Mouse (Mus musculus): Measurements from ENCODE around the gene Hoxa6.
A peak's percentile ranks its signal among the peaks of the same experiment; 100 is the strongest.

Hoxa6 gene

DNA sequence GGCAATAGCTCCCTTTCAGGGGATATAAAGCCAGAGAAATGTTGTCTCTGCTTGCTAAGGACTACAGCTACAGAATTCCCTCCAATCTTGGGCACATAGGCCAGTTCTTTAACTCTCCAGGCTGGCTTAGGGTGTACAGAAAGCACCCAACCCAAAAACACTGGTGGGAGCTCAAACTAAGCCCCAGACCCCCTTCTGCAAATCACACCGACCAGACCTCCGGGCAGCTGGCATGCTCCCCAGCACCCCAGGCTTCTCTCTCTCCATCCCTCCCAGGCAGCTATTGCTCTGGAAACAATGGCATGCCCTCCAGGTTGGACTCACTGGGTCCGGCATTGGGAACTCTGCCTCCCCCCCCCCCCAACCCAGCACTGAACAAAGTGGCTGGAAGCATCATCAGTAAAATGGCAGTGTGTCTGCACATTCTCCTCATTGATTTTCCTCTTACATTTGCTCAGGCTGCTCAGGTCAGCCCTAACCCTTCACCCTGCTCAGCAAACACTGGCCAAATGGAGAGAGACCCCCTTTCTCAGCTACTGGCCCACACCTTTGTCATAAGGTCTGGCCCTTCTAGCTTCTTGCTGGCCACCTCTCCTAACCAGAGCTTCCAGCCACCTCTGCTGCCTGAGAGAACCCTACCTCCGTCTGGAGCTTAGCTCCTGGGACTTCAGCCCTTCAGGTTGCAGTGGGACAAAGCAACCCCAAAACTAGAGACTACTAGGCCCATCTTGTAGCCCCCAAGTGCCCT is 29.4 kb downstream of the Hoxa6 start:
- DNase-seq (ENCODE audit: low spot score in 2 of 2): no peak

DNA sequence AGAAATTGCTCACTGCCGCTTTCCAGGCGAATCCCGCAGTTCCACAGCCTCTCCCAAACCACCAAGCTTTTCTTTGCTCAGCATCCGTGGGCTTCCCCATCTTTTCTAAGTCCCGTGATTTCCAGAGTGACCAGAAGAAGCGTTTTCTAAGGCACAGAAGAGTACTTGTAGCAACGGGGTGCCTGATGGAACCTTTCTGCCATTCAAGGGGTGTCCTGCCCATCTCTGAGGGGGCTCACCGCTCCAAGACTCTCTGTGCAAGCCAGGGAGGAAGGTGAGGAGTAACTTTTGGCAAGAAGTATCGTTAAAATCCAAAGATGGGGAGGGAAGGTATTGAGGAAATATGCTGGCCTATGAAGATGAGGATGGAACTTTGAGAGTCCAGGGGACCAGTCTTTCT is 30.7 kb downstream of the Hoxa6 start:
- DNase-seq (ENCODE audit: low spot score in 2 of 2): no peak

DNA sequence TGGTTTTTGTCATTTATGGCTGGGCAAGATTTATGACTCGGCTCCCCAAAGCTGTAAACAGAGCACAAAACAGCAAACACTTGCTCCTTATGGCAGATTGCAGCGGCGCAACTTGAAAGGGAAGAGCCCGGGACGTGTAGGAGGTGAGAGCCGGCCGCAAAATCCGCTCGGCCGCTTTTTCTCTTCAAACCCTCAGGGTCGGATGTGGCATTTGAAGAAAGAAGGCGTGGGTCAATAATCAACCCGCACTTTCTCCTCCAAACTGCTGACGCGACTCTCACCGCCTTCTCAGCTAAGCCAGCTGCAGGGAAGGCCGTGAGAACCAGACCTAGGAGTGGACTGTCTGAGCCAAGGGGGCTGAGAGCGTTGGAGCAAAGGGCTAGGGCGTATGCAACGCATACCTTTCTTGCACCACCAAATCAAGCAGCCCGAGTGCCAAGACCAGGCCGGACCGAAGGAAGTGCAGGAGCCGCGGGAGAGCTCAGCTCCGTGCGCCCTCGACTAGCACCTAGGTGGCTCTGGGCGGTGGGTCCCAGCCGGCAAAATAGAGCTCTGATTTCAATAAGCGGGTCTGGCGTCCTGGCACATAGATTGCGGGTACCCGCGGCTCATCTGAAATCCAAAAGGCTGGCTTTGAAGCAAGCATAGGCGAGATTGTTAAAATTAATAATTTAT is 31.3 kb downstream of the Hoxa6 start, which contains the start of gene 5730596B20Rik:
Gene 5730596B20Rik, plus strand, starts transcription at position 438 of the 675 bp plus-strand sequence.
- no peak for DNase-seq (ENCODE audit: low spot score in 2 of 2)

DNA sequence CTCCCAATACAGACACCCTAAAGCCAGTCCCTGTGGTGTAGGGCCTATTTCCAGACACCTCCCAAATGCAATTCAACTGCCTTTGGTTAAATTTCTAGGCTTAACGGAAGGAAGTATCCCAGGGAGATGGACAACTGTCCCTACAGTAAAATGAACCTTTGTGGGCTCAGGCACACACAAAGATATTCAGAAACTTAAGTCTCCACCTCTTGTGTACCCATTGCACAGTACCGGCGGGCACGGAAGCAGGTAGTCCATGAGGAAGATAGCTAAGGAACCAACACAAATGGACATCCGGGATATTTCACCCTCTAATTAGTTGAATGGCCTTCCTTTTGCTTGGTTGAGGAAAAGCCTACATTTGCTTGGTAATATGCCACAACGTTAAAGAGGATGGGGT is 32.1 kb downstream of the Hoxa6 start:
- no peak for DNase-seq (ENCODE audit: low spot score in 2 of 2)

DNA sequence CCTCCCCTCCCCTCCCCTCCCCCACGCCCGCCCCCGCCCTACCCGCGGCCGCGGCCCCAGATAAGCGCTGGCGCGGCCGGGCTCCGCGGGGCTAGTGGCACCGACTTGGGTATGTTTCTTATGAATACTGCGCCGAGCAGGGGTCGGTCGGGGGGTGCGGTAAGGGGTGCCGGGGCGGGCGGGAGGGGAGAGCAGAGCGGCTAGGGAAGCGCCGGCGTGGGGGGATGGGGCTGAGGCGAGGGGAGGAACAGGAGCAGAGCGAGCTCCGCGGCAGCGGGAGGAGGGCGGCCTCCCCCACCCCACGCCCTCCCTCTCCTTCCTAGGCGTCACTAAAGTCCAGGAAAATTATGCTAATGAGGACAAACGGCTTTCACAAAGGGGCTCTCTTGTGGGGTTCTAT is 32.7 kb downstream of the Hoxa6 start:
- no peak for DNase-seq (ENCODE audit: low spot score in 2 of 2)

DNA sequence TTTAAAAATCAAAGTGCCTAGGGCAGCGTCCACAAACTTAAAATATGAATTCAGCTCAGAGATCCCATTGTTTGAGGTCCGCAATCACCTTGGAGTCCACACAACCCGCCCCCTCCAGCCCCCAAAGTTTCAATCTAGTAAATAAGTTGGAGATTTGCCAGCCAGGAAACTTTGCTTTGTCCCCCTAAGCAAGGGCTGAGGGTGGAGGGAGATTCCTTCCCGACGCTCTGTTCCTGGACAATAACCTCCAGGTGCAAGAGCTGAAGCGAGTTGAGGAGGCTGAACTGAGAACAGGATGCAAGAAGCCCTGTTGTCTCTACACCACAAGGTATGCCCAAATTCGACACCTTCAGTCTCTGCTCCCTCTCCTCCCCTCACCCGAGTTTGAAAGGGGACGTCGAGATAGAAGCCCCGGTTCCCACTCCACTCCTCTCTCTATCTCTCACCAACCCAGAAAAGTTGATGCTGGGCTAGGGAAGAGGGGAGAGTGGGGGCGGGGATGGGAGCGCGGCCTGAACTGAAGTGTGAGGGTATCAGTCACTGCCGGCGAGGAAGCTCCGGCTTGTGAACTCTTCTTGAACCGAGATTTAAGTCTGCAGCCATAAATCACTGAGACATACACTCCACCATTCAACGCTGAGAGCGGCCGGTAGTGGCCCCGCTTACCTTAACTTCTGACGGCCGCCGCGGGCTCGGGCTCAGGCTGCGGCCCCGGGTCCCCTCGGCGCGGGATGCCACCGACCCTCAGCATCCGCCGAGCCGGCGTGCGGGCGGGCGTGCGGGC is 33.4 kb downstream of the Hoxa6 start:
- DNase-seq (ENCODE audit: low spot score in 2 of 2): no peak

DNA sequence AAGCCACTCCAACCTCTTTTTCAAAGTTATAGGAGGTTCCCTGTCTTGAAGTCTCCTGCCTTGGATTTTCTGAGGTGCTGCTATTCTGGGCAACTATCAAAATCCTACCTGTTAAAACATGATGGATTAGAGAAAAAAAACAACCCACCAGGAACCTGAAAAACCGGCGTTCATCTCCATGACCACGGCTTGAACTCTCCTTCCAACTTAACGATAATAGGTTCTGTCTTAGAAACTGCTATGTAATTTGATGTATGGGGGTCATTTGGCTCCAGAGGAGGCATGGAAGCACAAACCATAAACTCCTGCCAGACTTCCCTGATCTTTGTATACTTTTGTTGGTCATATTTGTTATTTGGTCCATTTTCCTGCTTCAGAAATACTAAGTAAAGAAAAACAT is 34.9 kb downstream of the Hoxa6 start:
- DNase-seq (ENCODE audit: low spot score in 2 of 2): no peak

DNA sequence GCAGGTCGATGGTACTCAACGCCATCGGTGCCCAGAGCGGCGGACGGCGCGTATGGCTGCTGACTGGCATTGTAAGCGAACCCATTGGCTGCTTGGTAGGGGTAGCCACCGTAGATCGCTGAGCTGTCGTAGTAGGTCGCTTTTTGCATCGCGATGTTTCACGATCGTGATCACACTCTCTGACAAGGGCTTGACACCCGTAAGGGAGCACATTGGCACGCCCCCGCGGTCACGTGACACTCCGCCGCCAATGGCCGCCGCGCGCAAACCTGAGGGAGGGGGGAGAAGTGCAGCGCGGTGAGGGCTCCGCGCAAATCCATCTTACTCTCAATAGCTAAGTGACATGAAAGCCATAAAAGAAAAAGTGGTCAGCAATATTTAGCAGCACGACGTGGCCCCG is 36.0 kb downstream of the Hoxa6 start:
- peak in 1 of 2 experiments; percentile 49 for DNase-seq (ENCODE audit: low spot score in 2 of 2)

DNA sequence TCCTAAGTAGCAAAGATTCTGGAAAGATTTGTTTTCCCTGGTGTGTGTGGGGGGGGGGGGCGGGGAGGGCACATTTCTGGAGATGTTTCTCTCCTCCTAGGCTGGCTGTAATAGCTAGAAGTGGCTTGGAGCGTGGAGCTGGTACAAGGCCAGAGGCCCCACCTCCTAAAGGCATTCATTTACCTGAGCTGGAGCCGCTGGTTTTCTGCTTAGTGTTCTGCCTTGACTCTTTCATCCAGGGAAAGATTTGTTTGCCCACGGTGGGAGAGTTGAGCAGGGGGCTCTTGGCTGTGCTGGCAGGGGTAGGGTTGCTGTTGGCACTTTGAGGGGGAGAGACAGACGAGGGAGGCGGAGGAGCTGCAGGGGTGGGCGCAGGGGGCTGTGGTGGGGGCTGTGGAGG is 36.6 kb downstream of the Hoxa6 start:
- DNase-seq (ENCODE audit: low spot score in 2 of 2): no peak

DNA sequence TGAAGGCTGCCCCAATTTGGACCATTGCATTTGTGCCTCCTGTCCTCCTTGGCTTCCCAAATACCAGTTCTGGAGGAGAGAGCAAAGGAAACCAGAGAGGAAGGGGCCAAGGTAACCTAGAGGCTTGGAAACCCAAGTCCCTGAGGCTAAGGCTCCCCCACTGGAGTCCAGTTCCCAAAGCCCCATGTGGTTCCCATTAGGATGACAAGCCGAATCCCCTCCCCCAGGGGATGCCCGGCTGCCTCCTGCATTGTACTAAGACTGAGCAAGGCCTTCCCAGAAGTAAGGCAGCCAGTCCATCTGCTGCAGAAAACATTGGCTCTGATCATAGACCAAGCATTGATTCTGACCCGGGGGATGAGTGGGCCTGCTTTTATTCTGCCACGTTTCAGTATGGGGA is 37.2 kb downstream of the Hoxa6 start:
- no peak for DNase-seq (ENCODE audit: low spot score in 2 of 2)

DNA sequence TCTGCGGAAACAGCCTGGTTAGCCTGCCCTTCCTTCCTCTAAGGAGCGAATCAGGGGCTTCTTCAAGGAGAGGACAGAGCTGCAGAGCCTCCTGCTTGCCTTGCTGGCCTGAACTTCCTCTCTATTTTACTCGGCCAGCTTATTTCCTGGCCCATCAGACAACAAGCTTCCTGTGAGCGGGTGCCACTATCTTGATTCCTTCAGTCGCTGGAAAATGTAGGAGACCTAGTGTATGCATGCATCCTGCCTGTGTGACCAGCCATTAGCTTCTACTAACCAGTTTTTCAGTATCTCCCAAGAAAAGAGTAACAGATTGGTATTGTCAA is 37.7 kb downstream of the Hoxa6 start:
- DNase-seq (ENCODE audit: low spot score in 2 of 2): no peak

DNA sequence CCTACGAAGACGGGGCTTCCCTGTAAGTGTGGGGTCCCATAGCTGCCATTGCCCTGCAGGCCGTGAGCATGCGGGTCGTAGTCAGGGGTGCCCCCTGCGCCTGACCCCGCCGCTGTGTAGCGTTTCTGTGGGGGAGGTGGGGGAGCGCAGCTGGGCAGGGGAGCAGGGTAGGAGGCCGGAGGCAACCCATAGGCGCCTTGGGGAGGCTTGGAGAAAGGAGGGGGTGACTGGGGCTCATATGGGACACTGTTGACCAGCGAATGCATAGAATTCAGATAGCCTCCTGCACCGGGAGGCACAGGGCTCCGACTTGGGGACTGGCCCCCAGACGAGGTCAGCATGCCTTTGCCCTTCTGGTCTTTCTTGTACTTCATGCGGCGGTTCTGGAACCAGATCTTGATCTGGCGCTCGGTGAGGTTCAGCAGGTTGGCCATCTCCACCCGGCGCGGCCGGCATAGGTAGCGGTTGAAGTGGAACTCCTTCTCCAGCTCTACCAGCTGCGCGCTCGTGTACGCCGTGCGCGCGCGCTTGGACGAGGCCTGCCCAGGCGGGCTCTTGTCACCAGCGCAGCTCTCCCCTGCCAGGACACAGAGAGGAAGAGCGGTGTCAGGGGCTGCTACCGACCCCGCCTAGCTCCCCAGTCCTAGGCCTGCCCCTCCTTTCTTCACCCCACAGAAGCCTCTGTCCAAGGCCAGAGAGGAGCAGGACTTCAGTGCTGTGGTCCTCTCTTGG is 38.2 kb downstream of the Hoxa6 start:
- no peak for DNase-seq (ENCODE audit: low spot score in 2 of 2)

DNA sequence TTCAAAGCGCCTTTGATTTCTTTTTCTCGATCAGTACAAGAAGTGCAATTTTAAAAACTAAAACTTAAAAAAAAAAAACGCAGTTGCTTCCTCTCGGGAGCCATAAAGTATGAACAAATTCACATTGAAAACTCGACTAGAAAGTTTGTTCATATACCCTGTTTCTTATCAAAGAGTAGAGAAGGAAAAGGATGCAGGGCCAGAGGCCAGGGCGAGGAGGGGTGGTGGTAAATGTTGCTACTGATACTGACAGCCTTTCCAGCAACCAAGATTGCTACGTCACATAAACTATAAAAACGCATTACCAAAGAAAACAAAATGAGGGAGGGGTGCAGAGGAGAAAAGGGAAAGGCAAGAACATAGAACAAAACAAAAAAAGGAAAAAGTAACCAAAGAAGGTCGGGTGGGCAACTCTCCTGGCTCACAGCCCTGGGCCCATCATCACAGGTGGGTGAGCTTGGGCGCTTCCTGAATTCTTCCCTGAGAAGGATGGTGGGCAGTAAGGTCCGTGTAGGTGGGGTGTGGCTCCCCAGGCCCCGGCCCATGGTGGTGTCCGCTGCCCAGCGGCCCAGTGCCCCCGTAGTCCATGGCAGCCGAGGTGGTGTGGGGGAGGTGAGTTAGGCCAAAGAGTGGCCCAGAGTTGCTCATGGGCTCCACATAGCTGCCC is 38.9 kb downstream of the Hoxa6 start:
- no peak for DNase-seq (ENCODE audit: low spot score in 2 of 2)

DNA sequence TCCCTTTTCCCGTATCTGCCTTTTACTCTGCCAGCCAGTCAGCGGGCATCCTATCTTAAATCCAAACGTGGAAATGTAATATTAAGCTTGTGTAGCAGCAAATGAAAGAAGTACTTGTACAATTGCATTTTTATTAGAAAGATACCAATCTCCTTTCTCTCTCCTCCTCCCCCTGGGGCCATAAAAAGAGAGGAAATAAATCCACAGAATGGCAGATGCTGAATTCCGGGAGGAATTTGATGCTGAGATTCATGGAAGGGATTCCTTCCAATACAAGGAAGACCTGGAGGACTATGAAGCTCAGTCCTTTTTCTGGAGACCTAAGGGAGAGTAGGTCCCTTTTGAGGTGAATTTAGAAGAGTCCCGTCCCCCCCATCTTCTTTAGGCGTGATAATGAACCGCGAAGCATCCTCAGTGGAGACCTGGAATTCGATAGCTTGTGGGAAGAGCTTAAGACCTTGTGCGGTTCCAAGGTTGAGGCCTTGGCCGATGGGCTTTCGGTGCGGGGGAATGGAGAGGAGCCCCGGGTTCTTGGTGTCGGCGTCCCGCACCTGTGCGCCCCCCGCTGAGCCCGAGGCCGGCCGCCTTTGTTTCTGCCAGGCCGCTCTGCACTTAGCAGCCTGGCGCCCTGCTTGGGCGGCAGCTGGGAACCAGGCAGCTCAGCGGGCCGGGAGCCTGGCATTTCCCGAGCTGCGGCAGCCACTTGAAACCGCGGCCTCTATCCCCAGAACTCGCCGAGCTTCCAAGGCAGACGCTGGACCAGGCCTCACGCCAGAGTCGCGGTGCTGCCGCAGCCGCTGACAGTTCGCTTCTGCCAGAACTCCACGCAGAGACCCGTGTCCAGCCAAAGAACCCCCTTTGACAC is 40.1 kb downstream of the Hoxa6 start:
- DNase-seq (ENCODE audit: low spot score in 2 of 2): no peak

DNA sequence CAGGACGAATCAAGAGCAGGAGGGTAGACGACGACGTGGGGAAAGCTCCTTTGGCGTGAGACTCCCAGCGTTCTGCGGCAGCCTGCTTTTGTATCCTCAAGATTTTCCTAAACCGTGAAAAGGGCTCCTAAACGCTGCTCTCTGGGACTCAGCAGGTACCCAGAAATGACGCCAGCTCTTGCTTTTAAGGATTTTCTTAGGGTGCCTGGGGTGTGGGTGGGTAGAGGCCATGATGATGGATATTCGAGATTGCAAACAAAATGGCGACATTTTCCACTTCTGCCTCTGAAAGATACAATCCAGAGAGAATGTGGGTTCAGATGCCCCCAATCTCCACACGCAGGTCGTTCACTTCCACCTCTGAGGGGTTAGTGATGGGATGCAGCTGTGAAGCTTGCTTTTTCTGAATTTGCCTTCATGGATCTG is 40.8 kb downstream of the Hoxa6 start:
- DNase-seq (ENCODE audit: low spot score in 2 of 2): no peak

DNA sequence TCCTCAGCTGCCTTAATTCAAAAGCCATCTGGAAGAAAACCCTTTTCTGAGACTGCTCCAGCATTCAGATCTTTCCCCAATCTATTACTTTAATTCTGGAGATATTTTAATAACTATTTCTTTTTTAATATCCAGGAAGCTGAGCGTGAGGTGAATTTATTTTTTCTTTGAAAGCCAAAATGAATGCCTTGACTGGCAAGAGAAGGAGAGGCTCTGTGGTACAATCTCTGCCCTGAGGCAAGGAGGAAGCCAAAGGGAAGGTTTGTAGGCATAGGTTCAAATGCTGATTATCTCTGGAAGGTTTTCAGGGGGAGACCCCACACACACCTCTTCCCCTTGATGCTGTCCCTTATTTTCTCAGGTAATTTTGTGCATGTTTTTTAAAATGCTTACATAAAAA is 41.3 kb downstream of the Hoxa6 start:
- DNase-seq (ENCODE audit: low spot score in 2 of 2): no peak

DNA sequence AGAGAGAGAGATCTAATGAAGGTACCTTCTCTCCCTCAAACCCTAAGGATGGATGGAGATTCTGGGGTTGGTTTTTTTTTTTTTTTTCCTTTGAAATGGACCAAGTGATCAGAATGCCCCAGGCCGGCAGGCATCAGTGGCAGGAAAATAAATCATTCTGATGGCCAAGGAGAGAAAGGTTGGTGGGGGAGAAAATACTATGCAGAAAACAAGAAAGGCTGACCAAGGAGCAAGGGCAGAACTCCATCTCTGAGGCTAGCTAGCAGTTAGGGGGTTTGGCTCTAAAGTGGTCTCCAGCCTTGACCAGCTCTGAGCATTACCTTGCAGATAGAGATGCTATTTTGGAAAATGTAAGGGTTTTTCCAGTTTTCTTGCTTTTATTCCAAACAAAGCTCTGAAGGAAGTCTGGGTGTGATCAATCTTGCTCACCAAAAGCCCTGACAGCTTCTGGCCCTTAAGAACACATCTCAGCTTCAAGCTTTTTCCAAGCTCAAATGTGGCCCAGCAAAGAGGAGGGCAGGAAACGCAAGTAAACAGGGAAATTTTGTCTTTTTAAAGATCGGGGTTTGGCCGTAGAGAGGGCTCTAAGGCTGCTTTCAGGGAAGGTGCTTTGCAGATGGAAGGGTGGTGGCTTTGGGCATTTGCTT is 42.0 kb downstream of the Hoxa6 start:
- DNase-seq (ENCODE audit: low spot score in 2 of 2): no peak

DNA sequence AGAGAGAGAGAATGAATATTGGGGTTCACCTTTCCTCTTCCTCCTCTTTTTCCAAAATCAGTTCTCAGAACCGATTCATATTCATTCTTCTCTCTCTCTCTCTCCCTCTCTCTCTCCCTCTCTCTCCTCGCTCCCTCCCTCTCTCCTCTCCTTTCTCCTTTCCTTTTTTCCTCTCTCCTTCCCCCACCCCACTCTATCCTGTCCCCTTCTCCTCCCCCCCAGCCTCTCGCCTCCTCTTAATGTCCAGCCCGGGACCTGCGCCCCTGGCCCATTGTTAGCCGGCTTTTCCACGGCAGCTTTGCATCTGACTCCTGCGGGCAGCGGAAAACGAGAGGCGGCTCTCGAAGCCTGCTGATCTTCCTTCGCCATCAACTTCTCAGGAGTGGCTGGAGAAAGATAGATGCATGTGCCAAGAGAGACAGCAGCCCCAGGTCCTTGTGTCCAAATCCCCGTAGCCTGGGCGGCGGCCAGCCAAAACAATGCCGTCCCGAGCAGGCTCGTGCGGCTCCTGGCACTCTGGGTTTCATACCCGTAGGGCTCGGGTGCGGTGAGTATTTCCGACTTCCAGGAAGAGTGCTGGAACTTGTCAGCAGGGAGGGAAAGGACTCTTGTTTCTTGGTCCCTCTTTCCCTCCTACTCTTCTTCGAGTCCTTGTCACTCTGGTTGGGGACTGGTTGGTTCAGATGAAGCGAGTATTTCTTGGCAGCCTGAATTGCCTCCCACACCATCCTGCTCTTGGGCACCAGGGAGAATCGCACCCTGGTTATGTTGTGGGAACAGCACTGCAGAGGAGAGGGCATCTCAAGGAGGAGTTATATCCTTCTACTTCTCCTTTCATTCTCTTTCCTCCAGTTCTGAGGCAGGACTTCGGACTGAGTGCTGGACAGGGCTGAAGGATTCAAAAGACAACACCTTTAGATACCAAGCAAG is 42.8 kb downstream of the Hoxa6 start:
- DNase-seq (ENCODE audit: low spot score in 2 of 2): no peak
